Mouse (Mus musculus): ENCODE results near the gene Rsf1. TPM values are rescaled to one million over a fixed set of nuclear protein-coding genes. Genes with fewer than 3 reads are reported as not detected.

The Rsf1 gene
- total RNA-seq (2021), result 10 to 100 TPM; 14.1 to 16.0 TPM
- long read RNA-seq, experiment 1, full-length matches to known transcripts, result 1 of 5 reads
- long read RNA-seq, experiment 1, partial matches to known transcripts, result 1 of 5 reads
- long read RNA-seq, experiment 1, other reads (novel, unspliced or antisense), result 3 of 5 reads
- long read RNA-seq, experiment 2, full-length matches to known transcripts, result 6 of 8 reads
- long read RNA-seq, experiment 2, partial matches to known transcripts, result 0 of 8 reads
- long read RNA-seq, experiment 2, other reads (novel, unspliced or antisense), result 2 of 8 reads

- H3K4me3 ChIP-seq, result peak within 1 kb of the TSS; percentile 86
- intact Hi-C loops (cut with DNase I), result loop anchor here (1.0 to 5.0 kb wide), 5 partner anchors 73 to 155 kb away; partner anchors contain the start of genes Clns1a and Ints4
- peak; percentile 83 for TF ChIP-seq CTCF (IDR thresholded peaks at IDR 0.05)
- H3K27ac ChIP-seq, result peak within 1 kb of the TSS; percentile 98
- DNase-seq, result peak; percentile 97
These were observed at the start of gene Rsf1, which contains the start of gene Aamdc for GRCm38 (mm10) chr7:97579067-97579975. Gene Rsf1, plus strand, starts transcription at chr7:97579889. Gene Aamdc, minus strand, starts transcription at chr7:97579497.

GRCm38 (mm10) chr7:97535531-97535930, 44.2 kb upstream of the Rsf1 start:
- DNase-seq, result no peak
- intact Hi-C loops (cut with DNase I), result no loop called here
- no peak for TF ChIP-seq CTCF (IDR thresholded peaks at IDR 0.05)
- Histone ChIP-seq H3K27ac (no peak overlapping the region), H3K4me3 (no peak overlapping the region)

GRCm38 (mm10) chr7:97536571-97536970, 43.1 kb upstream of the Rsf1 start:
- no peak overlapping the region for H3K27ac ChIP-seq
- no peak for TF ChIP-seq CTCF (IDR thresholded peaks at IDR 0.05)
- no peak overlapping the region for H3K4me3 ChIP-seq
- DNase-seq, result no peak
- intact Hi-C loops (cut with DNase I), result no loop called here

- Histone ChIP-seq H3K27ac (peak overlapping the region; percentile 91; the same call in 1 of the 2 replicates), H3K4me3 (no peak overlapping the region)
- intact Hi-C loops (cut with DNase I), result no loop called here
- no peak for TF ChIP-seq CTCF (IDR thresholded peaks at IDR 0.05)
- DNase-seq, result peak; percentile 80
These were observed 33.2 kb upstream of the Rsf1 start for GRCm38 (mm10) chr7:97546462-97546861.

- DNase-seq, result peak; percentile 42
- TF ChIP-seq CTCF (IDR thresholded peaks at IDR 0.05), result no peak
- H3K4me3 ChIP-seq, result no peak overlapping the region
- peak overlapping the region; percentile 91 for H3K27ac ChIP-seq
- intact Hi-C loops (cut with DNase I), result no loop called here
These were observed 30.4 kb upstream of the Rsf1 start for GRCm38 (mm10) chr7:97549301-97549700.

- peak; percentile 63 for DNase-seq
- TF ChIP-seq CTCF (IDR thresholded peaks at IDR 0.05), result no peak
- intact Hi-C loops (cut with DNase I), result no loop called here
These were observed 29.0 kb upstream of the Rsf1 start for GRCm38 (mm10) chr7:97550673-97551072.

GRCm38 (mm10) chr7:97563576-97563975, 16.1 kb upstream of the Rsf1 start:
- TF ChIP-seq CTCF (IDR thresholded peaks at IDR 0.05), result no peak
- DNase-seq, result no peak
- intact Hi-C loops (cut with DNase I), result no loop called here

More at GRCm38 (mm10) chr7:97550673-97551072, 29.0 kb upstream of the Rsf1 start:
- Histone ChIP-seq H3K27ac (peak overlapping the region; percentile 91), H3K4me3 (peak overlapping the region; percentile 26)

GRCm38 (mm10) chr7:97569372-97569771, 10.3 kb upstream of the Rsf1 start:
- intact Hi-C loops (cut with DNase I), result no loop called here
- DNase-seq, result no peak
- no peak overlapping the region for H3K27ac ChIP-seq
- TF ChIP-seq CTCF (IDR thresholded peaks at IDR 0.05), result no peak
- H3K4me3 ChIP-seq, result no peak overlapping the region

More at GRCm38 (mm10) chr7:97563576-97563975, 16.1 kb upstream of the Rsf1 start:
- H3K27ac ChIP-seq, result no peak overlapping the region
- H3K4me3 ChIP-seq, result no peak overlapping the region

- DNase-seq, result no peak
- H3K4me3 ChIP-seq, result no peak overlapping the region
- TF ChIP-seq CTCF (IDR thresholded peaks at IDR 0.05), result peak; percentile 43
- intact Hi-C loops (cut with DNase I), result no loop called here
- H3K27ac ChIP-seq, result no peak overlapping the region
These were observed 9.3 kb upstream of the Rsf1 start for GRCm38 (mm10) chr7:97570389-97570788.

GRCm38 (mm10) chr7:97578361-97579066, 1.2 kb upstream of the Rsf1 start:
- no peak for TF ChIP-seq CTCF (IDR thresholded peaks at IDR 0.05)
- Histone ChIP-seq H3K4me3 (peak overlapping the region; percentile 86), H3K27ac (peak overlapping the region; percentile 98)
- DNase-seq, result peak; percentile 84
- intact Hi-C loops (cut with DNase I), result loop anchor here (1.0 to 5.0 kb wide), 5 partner anchors 74 to 154 kb away; partner anchors contain the start of genes Clns1a and Ints4

- peak overlapping the region; percentile 98 for H3K27ac ChIP-seq
- peak; percentile 64 for DNase-seq
- no peak for TF ChIP-seq CTCF (IDR thresholded peaks at IDR 0.05)
- intact Hi-C loops (cut with DNase I), result loop anchor here (1.0 to 5.0 kb wide), 6 partner anchors 42 to 155 kb away; partner anchors contain the start of genes Clns1a and Ints4
- peak overlapping the region; percentile 86 for H3K4me3 ChIP-seq
These were observed 520 bp downstream of the Rsf1 start for GRCm38 (mm10) chr7:97579976-97580842.

Measured in gastrocnemius, adult 2 months (tissue).